Mouse (Mus musculus) G1E (cell line): Measurements from ENCODE around the gene Mon2.

Experiments used
- CTCF ChIP-seq: IDR thresholded peaks from 2 replicates; pipeline ENCODE4 v1.5.1; 2012; ENCODE audit warnings: low read depth, low read length, inconsistent platforms, mixed read lengths
- GATA1 ChIP-seq: IDR thresholded peaks from 2 replicates; pipeline ENCODE4 v1.6.1; 2012; ENCODE audit warnings: borderline replicate concordance, low read length, inconsistent platforms, mixed read lengths
- GATA2 ChIP-seq: IDR thresholded peaks from 2 replicates; pipeline ENCODE4 v1.6.1; 2012; ENCODE audit warnings: low read depth, low read length, inconsistent platforms, borderline replicate concordance
- POLR2AphosphoS5 ChIP-seq: IDR thresholded peaks from 2 replicates; pipeline ENCODE4 v1.6.1; 2012; ENCODE audit warnings: low read depth, low read length, inconsistent platforms; ENCODE audit not compliant: insufficient replicate concordance
- TAL1 ChIP-seq: conservative IDR thresholded peaks from 2 replicates; pipeline ENCODE4 v1.6.1; 2012; ENCODE audit warnings: low read depth, low read length, inconsistent platforms, mixed read lengths

- TF ChIP-seq GATA1 (no peak), CTCF (no peak), GATA2 (no peak), TAL1 (no peak), POLR2AphosphoS5 (no peak)
These were observed 31.8 kb upstream of the Mon2 start for GRCm38 (mm10) chr10:123108121-123108520.
